ENCODE assay signal across 8 mouse cellular contexts in genomic region chr5:65284171-65284570, GRCm38 (mm10). TPM values are rescaled to one million over a fixed set of nuclear protein-coding genes. Genes with fewer than 3 reads are reported as not detected.
DNase-seq lines count a peak whose midpoint lies in the region; ATAC-seq and TF ChIP-seq lines count a peak whose summit lies in the region.

No protein-coding gene starts in this region.

- H3K9me3 ChIP-seq in liver, postnatal 0 days (ENCODE audit: low read length): no peaks in the 10 kb centered on the region

- H3K4me3 ChIP-seq in gastrocnemius, adult 2 months: no peak overlapping the region
- no peak overlapping the region for H3K4me3 ChIP-seq in liver, postnatal 0 days (ENCODE audit: low read depth, low read length)

- H3K4me2 ChIP-seq in liver, postnatal 0 days (ENCODE audit: low read depth, low read length): no peak overlapping the region

- no peak for DNase-seq in gastrocnemius, adult 2 months
- no peak for DNase-seq in gastrocnemius, postnatal 25 days
- peak; percentile 10 for DNase-seq in urinary bladder, postnatal 14 days (ENCODE audit: low spot score)
- DNase-seq in urinary bladder, adult 18-20 months (ENCODE audit: low spot score in 2 of 2): no peak
- DNase-seq in liver, postnatal 0 days: peak; percentile 46
- DNase-seq in frontal cortex, postnatal 10 days (ENCODE audit: low spot score in 2 of 2): no peak
- DNase-seq in left cerebral cortex, postnatal 25 days (ENCODE audit: low spot score in 2 of 2): no peak
- DNase-seq in gastrocnemius, postnatal 36 days: no peak

- no peaks in the 10 kb centered on the region for H3K4me1 ChIP-seq in liver, postnatal 0 days (ENCODE audit: insufficient read depth)

- intact Hi-C loops in gastrocnemius, adult 2 months (cut with DNase I): no loop called here
- intact Hi-C loops in left cerebral cortex, postnatal 25 days (cut with DNase I): no loop called here
- intact Hi-C loops in gastrocnemius, postnatal 36 days (cut with DNase I): no loop called here

- no peak overlapping the region for H3K27ac ChIP-seq in gastrocnemius, adult 2 months
- H3K27ac ChIP-seq in liver, postnatal 0 days (ENCODE audit: low read depth): no peak overlapping the region

- peak; percentile 40 for TF ChIP-seq CTCF in gastrocnemius, adult 2 months (IDR thresholded peaks at IDR 0.05)
- peak; percentile 65 for TF ChIP-seq CTCF in liver, postnatal 0 days (IDR thresholded peaks at IDR 0.05; ENCODE audit: low read depth)

- WGBS in liver, postnatal 0 days (ENCODE audit: insufficient replicate concordance): 94% methylated on average over 3 of the region's 3 CpGs

- H3K36me3 ChIP-seq in liver, postnatal 0 days (replicated peaks; ENCODE audit: insufficient read depth, low read length): peaks cover 46% of the 10 kb centered on the region

- ATAC-seq in liver, postnatal 0 days: no peak

- no peak overlapping the region for H3K9ac ChIP-seq in liver, postnatal 0 days (replicated peaks)

- H3K27me3 ChIP-seq in liver, postnatal 0 days (ENCODE audit: insufficient read depth, low read length): no peaks in the 10 kb centered on the region

- no peak for TF ChIP-seq EP300 in liver, postnatal 0 days (IDR thresholded peaks at IDR 0.05; ENCODE audit: low read depth)

RNA-seq across cellular contexts. Expression of gene Rfc1, which starts 51.3 kb away (rescaled TPM):
- total RNA-seq in gastrocnemius, adult 2 months (2021): 10 to 100 TPM; 26.3 to 27.7 TPM
- total RNA-seq in gastrocnemius, postnatal 25 days (2021): 10 to 100 TPM; 18.3 to 20.5 TPM
- 26.4 and 32.3 TPM in 2 replicates for polyA plus RNA-seq in liver, postnatal 0 days (2015; fragmentation: Nextera tagmentation; extraction: Ambion mirVana)
- 10 to 100 TPM; 27.8 to 30.3 TPM for total RNA-seq in left cerebral cortex, postnatal 25 days (2021)
- total RNA-seq in gastrocnemius, postnatal 36 days (2021): 10 to 100 TPM; 17.9 to 21.1 TPM

Comparison
In these comparisons a context has a peak if more than half of its experiments do, and no peak if none do; other contexts are left out.
1. DNase-seq: peak in urinary bladder, postnatal 14 days (single experiment) and liver, postnatal 0 days (single experiment); none in gastrocnemius, adult 2 months (single experiment), gastrocnemius, postnatal 25 days (single experiment), urinary bladder, adult 18-20 months (0 of 2), frontal cortex, postnatal 10 days (0 of 2), left cerebral cortex, postnatal 25 days (0 of 2) and gastrocnemius, postnatal 36 days (0 of 2).